ENCODE assay signal across 22 mouse cellular contexts in genomic region chr3:83775403-83775802, GRCm38 (mm10). TPM values are rescaled to one million over a fixed set of nuclear protein-coding genes. Genes with fewer than 3 reads are reported as not detected.
A peak's percentile ranks its signal among the peaks of the same experiment; 100 is the strongest.
DNase-seq lines count a peak whose midpoint lies in the region; ATAC-seq and TF ChIP-seq lines count a peak whose summit lies in the region.
"Had no signal": no experiment of that assay in that cellular context is flagged by ENCODE, and none has a peak within 500 bp of the region (broad histone marks: within the 10 kb centered on the region; RNA-seq: fewer than 3 reads in every experiment).

No protein-coding gene starts in this region.

- H3K4me1 ChIP-seq in forebrain, embryonic 13.5 days, result peaks cover 9% of the 10 kb centered on the region; the same call in 1 of the 2 replicates
- H3K4me1 ChIP-seq in forebrain, embryonic 11.5 days (replicated peaks; ENCODE audit: control insufficient read depth, insufficient read depth, low read length), result no peaks in the 10 kb centered on the region
- no peaks in the 10 kb centered on the region for H3K4me1 ChIP-seq in lung, postnatal 0 days (ENCODE audit: insufficient read depth, low read depth, low read length)
- H3K4me1 ChIP-seq in forebrain, postnatal 0 days (ENCODE audit: insufficient read depth), result no peaks in the 10 kb centered on the region
- H3K4me1 ChIP-seq: intestine, embryonic 15.5 days; midbrain, embryonic 13.5 days; neural tube, embryonic 12.5 days had no signal

- 71% methylated on average over 9 of the region's 9 CpGs for WGBS in forebrain, embryonic 13.5 days
- 82% methylated on average over 9 of the region's 9 CpGs for whole genome bisulfite sequencing in forebrain, embryonic 11.5 days
- 81% methylated on average over 9 of the region's 9 CpGs for WGBS in lung, postnatal 0 days
- 54% methylated on average over 9 of the region's 9 CpGs for WGBS in forebrain, postnatal 0 days

- H3K4me2 ChIP-seq in forebrain, embryonic 13.5 days, result no peak overlapping the region
- no peak overlapping the region for H3K4me2 ChIP-seq in forebrain, embryonic 11.5 days (ENCODE audit: low read depth, low read length, severe bottlenecking)
- H3K4me2 ChIP-seq in lung, postnatal 0 days (replicated peaks; ENCODE audit: low read depth, low read length), result no peak overlapping the region
- H3K4me2 ChIP-seq in forebrain, postnatal 0 days (ENCODE audit: low read depth), result no peak overlapping the region
- H3K4me2 ChIP-seq: hindbrain, embryonic 14.5 days; intestine, embryonic 15.5 days; midbrain, embryonic 13.5 days; neural tube, embryonic 12.5 days had no signal

- peaks cover 26% of the 10 kb centered on the region for H3K36me3 ChIP-seq in forebrain, embryonic 13.5 days (ENCODE audit: poor library complexity, severe bottlenecking)
- H3K36me3 ChIP-seq in forebrain, embryonic 11.5 days (ENCODE audit: control insufficient read depth, insufficient read depth, low read length), result no peaks in the 10 kb centered on the region
- no peaks in the 10 kb centered on the region for H3K36me3 ChIP-seq in lung, postnatal 0 days (ENCODE audit: insufficient read depth, low read length)
- peaks cover 5% of the 10 kb centered on the region; the same call in 1 of the 2 replicates for H3K36me3 ChIP-seq in forebrain, postnatal 0 days (ENCODE audit: insufficient read depth)
- H3K36me3 ChIP-seq: G1E; heart, embryonic 10.5 days; intestine, embryonic 15.5 days had no signal

- ATAC-seq in forebrain, embryonic 13.5 days, result peak; percentile 50
- ATAC-seq in forebrain, embryonic 11.5 days (replicated peaks; ENCODE audit: low FRiP score), result no peak
- peak; percentile 38; the same call in 1 of the 2 replicates for ATAC-seq in lung, postnatal 0 days
- peak; percentile 42 for ATAC-seq in forebrain, postnatal 0 days
- ATAC-seq: intestine, embryonic 15.5 days; midbrain, embryonic 13.5 days had no signal

- no peak overlapping the region for H3K9ac ChIP-seq in forebrain, embryonic 13.5 days
- H3K9ac ChIP-seq in forebrain, embryonic 11.5 days (ENCODE audit: low read length), result no peak overlapping the region
- no peak overlapping the region for H3K9ac ChIP-seq in lung, postnatal 0 days (replicated peaks; ENCODE audit: low read depth)
- H3K9ac ChIP-seq in forebrain, postnatal 0 days, result no peak overlapping the region
- H3K9ac ChIP-seq: hindbrain, embryonic 14.5 days; intestine, embryonic 15.5 days; midbrain, embryonic 13.5 days; neural tube, embryonic 12.5 days had no signal

- H3K4me3 ChIP-seq in forebrain, embryonic 13.5 days, result no peak overlapping the region
- no peak overlapping the region for H3K4me3 ChIP-seq in forebrain, embryonic 11.5 days (ENCODE audit: low read depth, low read length)
- H3K4me3 ChIP-seq in lung, postnatal 0 days (ENCODE audit: low read depth, low read length), result no peak overlapping the region
- H3K4me3 ChIP-seq in forebrain, postnatal 0 days (ENCODE audit: low read depth, low read length), result no peak overlapping the region
- H3K4me3 ChIP-seq: heart, embryonic 10.5 days; intestine, embryonic 15.5 days; midbrain, embryonic 13.5 days; neural tube, embryonic 12.5 days had no signal

- no peak for DNase-seq in forebrain, embryonic 11.5 days (ENCODE audit: low spot score)
- no peak for DNase-seq in lung, postnatal 0 days (ENCODE audit: low spot score)
- DNase-seq in lung, postnatal 14 days, result no peak
- DNase-seq in forebrain, postnatal 0 days, result peak; percentile 5
- DNase-seq in spleen, postnatal 36 days (ENCODE audit: low spot score in 2 of 2), result no peak
- DNase-seq in thymus, postnatal 36 days, result no peak
- DNase-seq in layer of hippocampus, postnatal 10 days (ENCODE audit: low spot score in 2 of 2), result no peak
- DNase-seq: adrenal gland, postnatal 36 days; cerebellum, adult 2 months; heart, postnatal 10 days; kidney, postnatal 36 days; liver; lung, postnatal 10 days; thymus, postnatal 25 days had no signal

- H3K9me3 ChIP-seq in forebrain, embryonic 13.5 days (replicated peaks), result no peaks in the 10 kb centered on the region
- no peaks in the 10 kb centered on the region for H3K9me3 ChIP-seq in forebrain, embryonic 11.5 days (ENCODE audit: control insufficient read depth, low read length)
- H3K9me3 ChIP-seq in lung, postnatal 0 days (ENCODE audit: low read length), result no peaks in the 10 kb centered on the region
- no peaks in the 10 kb centered on the region for H3K9me3 ChIP-seq in forebrain, postnatal 0 days (ENCODE audit: low read length)
- H3K9me3 ChIP-seq: G1E; heart, embryonic 10.5 days; intestine, embryonic 15.5 days; midbrain, embryonic 13.5 days; neural tube, embryonic 12.5 days had no signal

- TF ChIP-seq EP300 in lung, postnatal 0 days (IDR thresholded peaks at IDR 0.05), result no peak

- H3K27ac ChIP-seq in forebrain, embryonic 13.5 days, result no peak overlapping the region
- no peak overlapping the region for H3K27ac ChIP-seq in forebrain, embryonic 11.5 days (ENCODE audit: low read depth, low read length)
- no peak overlapping the region for H3K27ac ChIP-seq in lung, postnatal 0 days (ENCODE audit: low read length)
- no peak overlapping the region for H3K27ac ChIP-seq in forebrain, postnatal 0 days (ENCODE audit: low read depth, low read length)
- H3K27ac ChIP-seq: heart, embryonic 10.5 days; hindbrain, embryonic 14.5 days; intestine, embryonic 15.5 days; midbrain, embryonic 13.5 days; neural tube, embryonic 12.5 days had no signal

- no peaks in the 10 kb centered on the region for H3K27me3 ChIP-seq in forebrain, embryonic 13.5 days
- H3K27me3 ChIP-seq in forebrain, embryonic 11.5 days (ENCODE audit: control insufficient read depth, insufficient read depth, low read length), result no peaks in the 10 kb centered on the region
- H3K27me3 ChIP-seq in lung, postnatal 0 days (replicated peaks; ENCODE audit: insufficient read depth, low read length), result no peaks in the 10 kb centered on the region
- no peaks in the 10 kb centered on the region; the same call in 1 of the 2 replicates for H3K27me3 ChIP-seq in forebrain, postnatal 0 days (ENCODE audit: insufficient read depth, low read length)
- H3K27me3 ChIP-seq: intestine, embryonic 15.5 days; midbrain, embryonic 13.5 days had no signal

- TF ChIP-seq CTCF in lung, postnatal 0 days (IDR thresholded peaks at IDR 0.05), result no peak
- TF ChIP-seq CTCF in forebrain, postnatal 0 days (IDR thresholded peaks at IDR 0.05; ENCODE audit: low read depth), result no peak

RNA-seq across cellular contexts. Expression of gene Sfrp2, which starts 9.3 kb away (rescaled TPM):
- 53.0 and 64.3 TPM in 2 replicates for polyA plus RNA-seq in forebrain, embryonic 13.5 days (2015; fragmentation: Nextera tagmentation; extraction: Ambion mirVana)
- polyA plus RNA-seq in forebrain, embryonic 11.5 days (2014; fragmentation: Nextera tagmentation; extraction: Ambion mirVana), result 102 and 107 TPM in 2 replicates
- 41.8 and 49.0 TPM in 2 replicates for polyA plus RNA-seq in lung, postnatal 0 days (2015; fragmentation: Nextera tagmentation; extraction: Ambion mirVana)
- 13.8 and 26.3 TPM in 2 replicates for total RNA-seq in forebrain, postnatal 0 days (2014; rRNA removed)
- polyA plus RNA-seq in forebrain, postnatal 0 days (2015; fragmentation: Nextera tagmentation; extraction: Ambion mirVana), result 20.1 and 24.2 TPM in 2 replicates
- 1 to 10 TPM; 6.4 to 6.7 TPM for total RNA-seq in layer of hippocampus, postnatal 10 days (2021)
- total RNA-seq: megakaryocyte, adult 5-6 weeks had no signal
- polyA plus RNA-seq: G1E had no signal
